Mouse (Mus musculus) cortical plate, adult 2 months (tissue): Measurements from ENCODE around the gene Olfr1499. TPM values are rescaled to one million over a fixed set of nuclear protein-coding genes. Genes with fewer than 3 reads are reported as not detected.

Experiments
- H3K27ac ChIP-seq: fragments of 200-500 bp; 2 replicates; pipeline ENCODE4 v1.5.1; 2012; ENCODE audit warnings: low read length, control low read depth, inconsistent platforms; ENCODE audit not compliant: insufficient read depth
- H3K4me1 ChIP-seq: fragments of 200-500 bp; 2 replicates; pipeline ENCODE4 v1.6.1; 2011; ENCODE audit warnings: low read length; ENCODE audit not compliant: control insufficient read depth, insufficient read depth
- H3K4me3 ChIP-seq: fragments of 200-500 bp; 2 replicates; pipeline ENCODE4 v1.5.1; 2011; ENCODE audit warnings: mild to moderate bottlenecking, low read length, control low read depth; ENCODE audit not compliant: insufficient read depth
- CTCF ChIP-seq: fragments of 200-500 bp; IDR thresholded peaks from 2 replicates; pipeline ENCODE4 v1.5.1; 2011; ENCODE audit warnings: mild to moderate bottlenecking, control low read depth, low read length; ENCODE audit not compliant: insufficient read depth; ENCODE audit errors: extremely low read depth
- POLR2A ChIP-seq: fragments of 200-500 bp; IDR thresholded peaks from 2 replicates; pipeline ENCODE4 v1.6.1; 2011; ENCODE audit warnings: mild to moderate bottlenecking, low read length, control low read depth; ENCODE audit not compliant: insufficient read depth; ENCODE audit errors: extremely low read depth
- polyA plus RNA-seq: library from polyadenylated mRNA; depleted of rRNA; stranded (reverse); fragments of >200 nt; gene quantifications from 2 replicates; pipeline ENCODE4 v1.2.3, GENCODE M21; 2012; rRNA removed

Olfr1499 gene
- polyA plus RNA-seq, 1 experiment: not detected

DNA sequence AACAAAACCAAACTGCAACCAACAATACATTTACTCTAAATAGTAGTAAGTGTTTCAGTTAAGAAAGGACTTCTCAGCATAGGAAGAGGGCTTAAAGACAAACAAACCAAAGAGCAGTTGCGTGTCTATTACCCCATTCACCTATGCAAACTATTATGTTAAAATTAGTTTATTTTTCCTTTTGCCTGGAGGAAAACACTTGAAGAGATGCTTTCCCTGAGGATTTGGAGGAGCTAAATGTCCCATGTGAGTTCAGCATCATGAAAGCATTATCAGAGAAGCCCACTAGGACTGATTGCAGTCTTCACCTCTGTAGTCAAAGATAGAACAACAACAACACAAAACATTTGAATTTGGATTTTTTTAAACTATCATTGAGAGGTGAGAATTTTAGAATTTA lies 41.7 kb downstream of the Olfr1499 start, which contains the start of gene Olfr1496:
TSS of gene Olfr1496 (plus strand) at position 301 of the 400 bp plus-strand sequence.
- TF ChIP-seq POLR2A (no peak), CTCF (no peak)
- no peak within 1 kb of the TSS for H3K4me3 ChIP-seq
- H3K27ac ChIP-seq: no peak within 1 kb of the TSS
- no peaks in the 10 kb centered on the region for H3K4me1 ChIP-seq

DNA sequence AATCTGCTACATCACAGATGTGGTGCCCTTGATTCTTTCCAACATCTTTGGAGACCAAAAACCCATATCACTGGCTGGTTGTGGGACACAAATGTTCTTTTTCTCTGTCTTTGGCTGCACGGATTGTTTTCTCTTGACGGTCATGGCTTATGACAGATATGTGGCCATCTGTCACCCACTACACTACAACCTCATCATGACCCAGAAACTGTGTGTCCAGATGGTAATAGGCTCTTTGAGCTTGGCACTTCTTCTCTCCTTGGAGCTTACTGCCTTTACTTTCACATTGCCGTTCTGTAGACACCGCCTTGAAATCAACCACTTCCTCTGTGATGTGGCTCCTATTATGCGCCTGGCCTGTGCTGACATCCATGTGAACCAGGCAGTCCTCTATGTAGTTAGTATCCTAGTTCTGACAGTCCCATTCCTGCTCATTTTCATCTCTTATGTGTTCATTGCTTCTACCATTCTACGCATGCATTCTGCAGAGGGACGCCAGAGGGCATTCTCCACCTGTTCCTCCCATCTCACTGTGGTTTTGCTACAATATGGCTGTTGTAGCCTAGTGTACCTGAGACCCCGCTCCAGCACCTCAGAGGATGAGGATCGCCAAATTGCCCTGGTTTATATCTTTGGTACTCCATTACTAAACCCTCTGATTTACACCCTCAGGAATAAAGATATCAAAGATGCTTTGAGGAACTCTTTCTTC lies 50.5 kb downstream of the Olfr1499 start:
- Histone ChIP-seq H3K4me3 (no peak overlapping the region), H3K4me1 (no peaks in the 10 kb centered on the region), H3K27ac (no peak overlapping the region)
- TF ChIP-seq POLR2A (no peak), CTCF (no peak)

DNA sequence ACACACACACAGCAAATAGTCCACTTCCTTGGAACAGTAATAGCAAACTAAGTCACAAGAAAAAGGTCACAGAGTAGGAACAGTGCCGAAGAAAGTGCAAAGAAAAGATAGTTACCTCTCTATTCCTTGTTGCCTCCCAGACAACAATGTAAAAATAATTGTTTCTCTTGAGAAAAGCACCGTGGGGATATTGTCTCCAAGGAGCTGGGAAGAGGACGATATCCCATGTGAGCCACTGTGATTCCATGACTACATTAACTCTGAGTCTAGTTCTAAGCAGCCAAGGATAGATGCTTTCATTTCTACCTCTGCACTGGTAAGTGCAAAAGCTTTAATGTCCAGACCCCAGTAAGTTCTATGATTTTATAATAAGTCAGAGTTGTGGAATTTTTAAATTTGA lies 54.9 kb downstream of the Olfr1499 start, which contains the start of gene Olfr1495:
TSS of gene Olfr1495 (plus strand) at position 301 of the 400 bp plus-strand sequence.
- H3K4me1 ChIP-seq: no peaks in the 10 kb centered on the region
- no peak within 1 kb of the TSS for H3K27ac ChIP-seq
- TF ChIP-seq POLR2A: no peak
- no peak for TF ChIP-seq CTCF
- H3K4me3 ChIP-seq: no peak within 1 kb of the TSS

Other genes starting within 250 kb of the Olfr1499 start
- not detected in 2 replicates for gene Olfr1484, start 235.9 kb downstream of the Olfr1499 start, polyA plus RNA-seq
- gene Olfr1487, start 202.1 kb downstream of the Olfr1499 start, polyA plus RNA-seq: not detected in 2 replicates
- not detected in 2 replicates for gene Olfr1489, start 187.8 kb downstream of the Olfr1499 start, polyA plus RNA-seq
- not detected in 2 replicates for gene Olfr1490, start 168.4 kb downstream of the Olfr1499 start, polyA plus RNA-seq
- gene Olfr1491, start 122.2 kb downstream of the Olfr1499 start, polyA plus RNA-seq: not detected in 2 replicates
- not detected in 2 replicates for gene Olfr1493-ps1, start 96.2 kb downstream of the Olfr1499 start, polyA plus RNA-seq
- gene Olfr1494, start 79.7 kb downstream of the Olfr1499 start, polyA plus RNA-seq: not detected in 2 replicates
- gene Olfr1495, start 54.8 kb downstream of the Olfr1499 start, polyA plus RNA-seq: not detected in 2 replicates
- gene Olfr1496, start 41.6 kb downstream of the Olfr1499 start, polyA plus RNA-seq: not detected in 2 replicates
- gene Olfr1497, start 21.2 kb downstream of the Olfr1499 start, polyA plus RNA-seq: not detected in 2 replicates
- not detected in 2 replicates for gene Olfr1500, start 11.0 kb upstream of the Olfr1499 start, polyA plus RNA-seq
- not detected in 2 replicates for gene Olfr1501, start 31.2 kb upstream of the Olfr1499 start, polyA plus RNA-seq
- not detected in 2 replicates for gene Olfr1502, start 42.3 kb upstream of the Olfr1499 start, polyA plus RNA-seq
- not detected in 2 replicates for gene Olfr1504, start 78.5 kb upstream of the Olfr1499 start, polyA plus RNA-seq
- not detected in 2 replicates for gene Olfr1505, start 94.1 kb upstream of the Olfr1499 start, polyA plus RNA-seq